Mouse (Mus musculus) gonadal fat pad, adult 2 months (tissue): Measurements from ENCODE around the gene Ppil3. TPM values are rescaled to one million over a fixed set of nuclear protein-coding genes. Genes with fewer than 3 reads are reported as not detected.

Source experiments
- DNase-seq: peaks from one replicate; pipeline ENCODE4 v3.0.0-alpha.2; 2012; ENCODE audit warnings: low read depth
- polyA plus RNA-seq: library from polyadenylated mRNA; depleted of rRNA; stranded (reverse); fragments of >200 nt; gene quantifications from 2 replicates; pipeline ENCODE4 v1.2.3, GENCODE M21; 2012; rRNA removed

Ppil3 gene
- polyA plus RNA-seq, 1 experiment: 20.8 TPM

DNA sequence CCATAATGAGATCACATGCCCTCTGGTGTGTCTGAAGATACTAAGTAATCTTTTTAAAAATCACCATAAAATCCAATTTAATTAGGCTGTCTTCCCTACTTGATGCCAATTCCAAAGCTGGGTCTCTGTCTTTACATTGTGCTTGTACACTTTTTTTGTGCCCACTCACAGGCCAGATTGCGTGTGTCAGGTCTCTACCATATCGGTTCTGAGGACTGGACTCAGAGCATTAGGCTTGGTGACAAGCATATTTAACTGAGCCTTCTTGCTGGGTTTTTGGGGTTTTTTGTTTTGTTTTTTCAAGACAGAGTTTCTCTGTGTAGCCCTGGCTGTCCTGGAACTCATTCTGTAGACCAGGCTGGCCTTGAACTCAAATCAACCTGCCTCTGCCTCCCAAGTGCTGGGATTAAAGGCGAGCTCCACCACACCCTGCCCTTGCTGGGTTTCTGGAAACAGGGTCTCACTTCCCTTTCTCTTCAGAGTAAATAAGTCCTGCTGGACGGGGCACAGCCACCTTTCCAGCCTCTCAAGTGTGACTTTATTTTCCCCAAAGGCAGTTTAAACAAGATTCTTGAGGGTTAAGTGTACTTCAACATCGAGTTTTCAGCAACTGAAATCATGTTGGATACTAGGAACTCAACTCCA is 35.6 kb downstream of the Ppil3 start:
- no peak for DNase-seq

DNA sequence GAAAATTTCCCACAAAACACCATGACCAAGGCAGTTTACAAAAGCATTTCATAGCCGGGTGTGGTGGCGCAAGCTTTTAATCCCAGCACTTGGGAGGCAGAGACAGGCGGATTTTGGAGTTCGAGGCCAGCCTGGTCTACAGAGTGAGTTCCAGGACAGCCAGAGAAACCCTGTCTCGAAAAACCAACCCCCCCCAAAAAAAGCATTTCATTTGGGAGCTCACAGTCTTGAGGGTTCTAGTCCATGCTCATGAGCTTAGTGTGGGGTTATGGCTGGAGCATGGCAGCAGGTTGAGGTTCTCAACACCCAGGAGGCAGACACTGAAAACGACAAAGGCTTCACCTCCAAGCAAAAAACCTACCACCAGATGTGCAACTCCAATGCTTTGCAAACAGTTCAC is 37.1 kb downstream of the Ppil3 start:
- no peak for DNase-seq

DNA sequence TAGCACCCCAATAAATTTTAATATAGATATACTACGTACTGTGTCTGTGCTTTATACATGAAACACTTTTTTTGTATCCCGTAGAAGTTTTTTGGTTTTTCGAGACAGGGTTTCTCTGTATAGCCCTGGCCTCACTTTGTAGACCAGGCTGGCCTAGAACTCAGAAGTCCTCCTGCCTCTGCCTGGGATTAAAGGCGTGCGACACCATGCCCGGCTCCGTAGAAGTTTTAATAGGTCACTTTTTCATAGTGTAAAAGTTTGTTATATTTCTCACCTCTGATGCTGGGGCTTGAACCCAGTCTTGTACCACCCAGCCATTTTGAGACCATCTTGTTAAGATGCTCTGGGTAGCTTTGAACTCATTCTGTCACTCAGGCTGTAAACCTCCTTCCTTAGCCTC is 38.0 kb downstream of the Ppil3 start:
- DNase-seq: no peak

DNA sequence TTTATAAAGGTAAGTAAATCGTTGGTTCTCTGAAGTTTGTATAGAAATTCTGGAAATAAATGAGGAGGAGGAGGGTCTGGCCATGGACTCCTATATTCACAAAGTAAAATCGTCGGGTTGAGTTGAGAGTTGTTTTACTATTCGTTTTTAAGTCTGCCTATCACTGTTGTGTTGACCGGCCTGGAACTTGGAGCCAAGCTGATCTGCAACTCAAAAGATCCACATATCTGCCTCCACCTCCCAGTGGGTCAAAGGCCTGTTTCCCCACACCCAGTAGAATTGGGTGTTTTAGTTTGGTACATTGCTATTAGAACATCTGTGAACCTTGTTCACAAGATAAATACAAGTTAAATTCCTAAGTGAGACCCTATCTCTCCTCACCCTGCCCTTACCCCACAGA is 41.5 kb downstream of the Ppil3 start:
- DNase-seq: no peak

DNA sequence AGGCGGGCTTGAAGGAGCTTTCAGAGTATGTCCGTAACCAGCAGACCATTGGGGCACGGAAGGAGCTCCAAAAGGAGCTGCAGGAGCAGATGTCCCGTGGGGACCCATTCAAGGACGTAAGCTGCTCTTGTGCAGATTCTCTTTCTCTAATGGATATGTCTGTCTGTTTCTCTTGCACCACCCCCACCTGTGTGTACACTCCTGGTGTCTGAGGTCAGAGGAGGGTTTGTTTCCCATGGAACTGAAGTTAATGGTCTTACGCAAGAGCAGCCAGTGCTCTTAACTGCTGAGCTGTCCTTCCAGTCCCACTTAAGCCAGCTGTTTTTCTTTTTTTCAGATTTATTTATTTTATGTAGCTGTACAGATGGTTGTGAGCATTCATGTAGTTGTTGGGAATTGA is 43.9 kb downstream of the Ppil3 start:
- no peak for DNase-seq

DNA sequence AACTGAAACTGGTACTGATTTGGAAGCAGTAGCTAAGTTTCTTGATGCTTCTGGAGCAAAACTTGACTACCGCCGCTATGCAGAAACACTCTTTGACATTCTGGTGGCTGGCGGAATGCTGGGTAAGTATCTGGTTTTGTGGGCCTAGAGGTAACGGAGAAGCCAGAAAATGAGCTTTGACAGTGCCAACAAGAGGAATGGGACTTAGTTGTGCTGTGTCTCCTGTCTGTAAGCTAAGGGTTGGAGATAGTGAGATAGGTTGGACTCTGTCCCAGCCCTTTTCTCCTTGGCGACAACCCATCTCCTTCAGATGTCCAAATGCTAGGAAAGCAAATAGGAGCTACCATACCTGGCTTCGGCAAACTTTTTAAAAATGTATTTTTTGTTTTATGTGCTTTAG is 47.6 kb downstream of the Ppil3 start:
- DNase-seq: no peak

DNA sequence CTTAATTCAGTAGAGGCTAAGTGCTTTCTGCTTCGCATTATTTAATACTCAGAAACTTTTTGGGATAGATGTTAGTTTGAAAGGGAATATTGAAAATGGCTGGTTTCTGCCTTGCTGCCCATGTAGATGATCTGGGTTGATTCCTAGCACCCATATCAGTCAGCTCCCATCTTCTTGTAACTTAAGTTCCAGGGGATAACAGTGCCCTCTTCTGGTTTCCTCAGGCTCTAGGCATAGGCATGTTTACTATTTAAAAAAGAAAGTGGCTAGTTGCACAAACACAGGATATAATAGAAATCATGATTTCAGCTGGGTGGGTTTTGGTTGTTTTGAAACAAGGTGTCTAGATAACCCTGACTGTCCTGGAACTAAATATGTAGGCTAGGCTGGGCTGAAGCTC is 49.1 kb downstream of the Ppil3 start:
- no peak for DNase-seq

DNA sequence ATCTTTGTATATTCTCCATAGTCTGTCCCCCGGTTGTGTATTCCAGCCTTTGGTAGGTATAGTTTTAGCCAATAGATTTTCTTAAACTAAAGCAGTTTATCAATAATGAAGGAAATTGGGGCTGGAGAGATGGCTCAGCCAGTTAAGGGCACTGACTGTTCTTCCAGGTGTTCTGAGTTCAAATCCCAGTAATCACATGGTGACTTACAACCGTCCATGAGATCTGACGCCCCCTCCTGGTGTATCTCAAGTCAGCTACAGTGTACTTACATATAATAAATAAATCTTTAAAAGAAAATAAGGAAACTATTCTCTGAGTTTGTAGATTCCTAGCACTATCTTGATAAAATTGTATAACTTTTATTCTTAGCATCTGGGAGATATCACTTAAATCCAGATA is 49.9 kb downstream of the Ppil3 start:
- no peak for DNase-seq

DNA sequence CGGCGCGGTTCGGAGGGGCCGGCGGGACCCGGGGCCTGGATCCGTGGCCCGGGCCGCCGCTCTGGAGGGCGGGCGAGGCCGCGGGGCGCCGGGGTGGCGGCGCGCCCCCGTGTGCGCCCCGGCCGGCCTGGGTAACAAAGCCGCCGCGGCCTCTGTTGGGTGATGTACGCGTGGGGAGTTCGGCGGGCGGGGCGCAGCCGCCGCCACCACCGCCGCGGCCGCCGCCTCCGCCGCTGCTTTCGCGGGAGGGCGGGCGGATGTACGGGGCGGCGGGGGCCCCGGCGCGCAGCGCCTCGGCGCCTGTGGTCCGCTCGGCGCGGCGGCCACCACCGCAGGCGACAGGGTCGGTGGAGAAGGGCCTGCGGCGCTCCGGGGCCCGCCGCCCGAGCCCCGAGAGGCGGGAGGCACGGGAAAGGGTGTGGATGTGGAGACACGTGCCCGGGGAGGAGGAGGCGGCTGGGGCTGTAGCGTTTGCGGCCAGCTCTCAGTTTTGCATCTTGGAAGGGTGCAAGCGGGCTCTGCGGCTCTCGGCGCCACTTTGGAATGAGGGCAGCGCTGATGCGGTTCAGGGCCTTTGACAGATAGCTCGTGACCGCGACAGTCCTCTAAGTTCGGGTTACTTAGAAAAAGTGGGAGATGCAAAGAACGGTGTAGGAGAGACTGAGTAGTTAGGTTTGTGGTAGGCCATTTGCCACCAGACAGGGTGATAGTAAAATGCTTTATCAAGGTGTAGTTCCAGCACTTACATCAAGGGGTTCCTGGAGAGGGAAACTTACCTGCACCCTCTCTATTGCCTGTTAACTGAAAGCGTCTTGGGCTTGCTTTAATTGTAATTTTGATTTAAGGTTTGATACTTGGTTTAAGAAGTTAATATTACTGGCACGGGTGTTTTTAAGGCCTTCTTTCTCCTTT is 51.7 kb downstream of the Ppil3 start:
- no peak for DNase-seq

DNA sequence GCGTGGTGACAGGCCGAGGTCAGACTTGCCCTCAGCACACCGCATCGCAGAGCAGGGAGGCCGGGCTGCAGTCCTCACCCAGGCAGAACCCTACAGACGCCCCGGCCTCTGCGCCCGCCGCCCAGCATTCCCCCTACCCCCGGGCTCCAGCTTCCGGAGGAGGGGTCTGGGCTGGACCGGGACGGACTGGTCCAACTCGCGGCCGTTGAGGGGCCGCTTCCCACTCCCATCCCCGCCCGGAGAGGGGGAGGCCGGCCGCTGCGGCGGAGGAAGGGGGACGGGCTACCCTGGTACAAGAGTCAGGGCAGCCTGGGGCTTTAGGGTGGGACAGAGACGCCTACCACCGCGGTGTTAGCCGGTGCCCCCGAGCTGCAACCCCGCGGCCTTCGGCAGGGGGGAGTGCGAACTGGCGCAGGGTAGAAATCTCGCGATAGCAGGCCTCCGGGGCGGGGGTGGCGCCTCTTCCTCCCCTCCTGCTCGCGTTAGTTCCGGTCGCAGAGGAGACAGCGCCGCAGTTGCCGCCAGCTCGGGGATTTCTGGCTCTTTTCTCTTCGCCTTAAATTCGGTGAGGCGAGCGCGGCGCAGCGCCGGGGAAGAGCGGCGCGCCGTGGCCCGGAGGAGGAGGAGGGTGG is 52.5 kb downstream of the Ppil3 start, which contains the start of gene Bzw1:
Gene Bzw1 (plus strand): TSS at position 247 of the 632 bp plus-strand sequence.
- no peak for DNase-seq

DNA sequence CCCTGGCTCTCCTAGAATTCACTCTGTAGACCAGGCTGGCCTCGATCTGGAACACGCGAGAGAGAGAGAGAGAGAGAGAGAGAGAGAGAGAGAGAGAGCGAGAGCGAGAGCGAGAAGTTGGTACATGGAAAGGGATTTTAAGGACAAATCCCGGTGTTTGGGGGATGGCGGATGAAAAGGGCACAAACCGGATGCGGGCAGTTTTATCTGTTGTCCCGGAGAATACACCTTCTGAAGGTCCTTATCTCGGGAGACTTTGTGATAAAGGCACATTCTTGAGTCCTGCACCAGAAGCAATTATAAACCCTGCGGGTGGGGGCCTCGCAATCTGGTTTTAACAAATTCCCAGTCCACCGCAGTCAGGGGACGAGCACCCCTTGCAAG is 53.0 kb downstream of the Ppil3 start:
- no peak for DNase-seq

DNA sequence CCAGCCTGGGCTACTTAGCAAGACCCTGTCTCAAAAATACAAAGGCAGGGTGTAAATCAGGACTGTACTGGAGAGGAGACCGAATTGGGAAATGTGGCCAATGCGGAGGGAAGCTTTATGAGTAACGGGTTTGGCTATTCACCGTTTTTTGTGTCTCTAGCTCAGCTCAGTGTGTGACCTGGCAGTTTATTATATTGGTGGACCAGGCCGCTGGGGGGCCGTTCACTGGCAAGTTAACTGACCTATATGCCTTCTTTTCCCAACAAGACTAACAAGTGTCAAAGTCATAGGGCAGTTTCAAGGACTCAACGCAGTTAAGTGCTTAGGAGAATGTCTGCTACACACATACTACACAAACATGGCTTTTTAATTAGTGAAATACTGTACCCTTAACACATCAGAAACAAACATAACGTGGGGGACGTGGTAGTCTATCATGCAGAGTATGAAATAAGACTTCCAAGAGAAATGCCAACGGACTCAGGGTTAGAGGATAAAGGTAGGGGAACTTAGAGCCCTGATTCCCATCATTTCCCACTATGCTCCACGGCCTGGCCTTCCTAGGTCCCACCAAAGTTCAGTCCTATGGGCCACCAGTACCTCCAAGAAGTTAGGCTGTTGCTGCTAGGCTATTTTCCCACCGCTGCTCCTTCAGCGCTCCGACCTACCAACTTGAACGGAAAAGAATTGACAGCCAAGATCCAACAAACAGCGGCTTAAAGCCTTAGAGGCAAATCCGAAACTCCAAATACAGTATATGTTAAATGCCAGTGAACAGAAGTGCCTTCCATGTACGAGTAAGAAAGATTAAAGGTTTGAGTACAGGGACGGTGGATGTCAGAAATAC is 53.6 kb downstream of the Ppil3 start:
- no peak for DNase-seq

DNA sequence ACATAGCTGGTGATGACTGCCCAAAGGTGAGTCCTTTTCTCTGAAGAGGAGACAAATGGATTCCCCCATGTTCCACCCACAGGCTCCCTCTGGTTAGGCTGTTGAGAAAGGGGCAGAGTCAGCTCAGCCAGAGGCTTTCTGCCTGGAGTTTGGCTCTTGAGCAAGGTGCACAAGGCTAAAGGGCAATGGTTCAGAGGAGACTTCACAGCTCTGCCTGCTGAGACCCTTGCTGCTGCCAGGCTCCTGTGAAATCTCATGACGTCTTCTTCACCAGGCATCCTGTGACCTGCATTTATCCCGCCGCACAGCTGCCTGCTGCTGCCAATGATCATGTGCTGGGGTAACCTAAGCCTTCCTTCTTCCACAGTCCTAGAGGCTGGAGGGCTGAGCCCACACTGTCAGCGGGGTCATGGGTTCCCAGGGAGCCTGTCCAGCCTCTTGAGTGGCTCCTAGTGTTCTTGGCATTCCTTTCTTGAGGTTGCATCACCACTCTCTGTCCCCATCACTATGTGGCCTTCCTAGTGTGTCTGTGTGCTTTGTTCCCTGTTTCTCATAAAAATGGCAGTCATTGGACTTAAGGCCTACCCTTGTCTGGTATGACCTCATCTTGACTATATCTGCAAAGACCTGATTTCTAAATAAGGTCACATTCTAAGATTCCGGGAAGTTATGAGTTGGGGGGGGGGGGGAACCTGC is 62.6 kb downstream of the Ppil3 start:
- no peak for DNase-seq

Other genes starting within 250 kb of the Ppil3 start
- not detected in 2 replicates for gene Aox4, start 235.1 kb downstream of the Ppil3 start, polyA plus RNA-seq
- 0.01 TPM in 1 of 2 replicates, not detected in the other for gene Aox2, start 167.2 kb downstream of the Ppil3 start, polyA plus RNA-seq
- gene Bzw1, start 52.6 kb downstream of the Ppil3 start, polyA plus RNA-seq: 30.1 and 32.5 TPM in 2 replicates
- gene Clk1, start 21.4 kb downstream of the Ppil3 start, polyA plus RNA-seq: 73.2 and 91.3 TPM in 2 replicates
- gene Nif3l1, start 335 bp downstream of the Ppil3 start, polyA plus RNA-seq: 16.3 and 20.2 TPM in 2 replicates
- 10.5 and 16.7 TPM in 2 replicates for gene Orc2, start 59.6 kb upstream of the Ppil3 start, polyA plus RNA-seq
- gene Fam126b, start 140.8 kb upstream of the Ppil3 start, polyA plus RNA-seq: 5.9 and 6.3 TPM in 2 replicates
- 108 and 114 TPM in 2 replicates for gene Ndufb3, start 140.9 kb upstream of the Ppil3 start, polyA plus RNA-seq